Comparison of ENCODE assay signal across 10 mouse cellular contexts in the genomic region with DNA sequence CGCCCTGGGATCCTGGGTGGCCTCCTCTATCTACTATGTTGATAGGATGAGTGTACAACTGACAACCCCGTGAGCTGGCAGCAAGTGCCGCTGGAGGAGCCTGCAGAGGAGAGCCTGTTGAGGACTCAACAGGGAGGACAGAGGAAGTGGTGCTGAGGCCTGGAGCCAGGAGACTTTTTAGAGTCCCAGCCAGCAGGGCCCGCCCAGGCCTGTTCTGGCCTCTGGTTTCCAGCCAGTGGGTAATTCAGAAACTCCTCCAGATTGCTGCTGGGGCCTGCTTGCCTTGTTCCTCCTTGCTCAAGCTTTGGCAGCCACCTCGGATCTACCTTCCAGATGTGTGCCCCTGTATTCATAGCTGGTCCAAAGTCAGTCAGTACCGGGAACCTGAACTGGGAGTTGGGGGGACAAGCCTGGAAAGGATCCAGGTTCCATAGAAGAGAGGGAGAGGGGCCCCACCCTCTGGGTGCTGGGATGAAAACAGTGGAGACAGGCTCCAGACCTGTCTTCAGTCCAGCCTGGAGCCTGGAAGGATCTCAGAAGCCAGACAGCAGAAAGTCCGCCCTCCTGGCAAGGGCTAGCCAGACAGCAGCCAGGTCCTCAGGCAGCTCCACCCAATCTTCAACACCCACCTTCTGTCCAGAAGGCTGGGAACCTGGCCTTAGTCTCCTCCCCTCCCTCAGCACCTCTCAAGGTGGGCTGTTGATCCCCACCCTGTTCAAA. TPM values are rescaled to one million over a fixed set of nuclear protein-coding genes. Genes with fewer than 3 reads are reported as not detected.
DNase-seq lines count a peak whose midpoint lies in the region; ATAC-seq lines count a peak whose summit lies in the region.
"Had no signal": no experiment of that assay in that cellular context is flagged by ENCODE, and none has a peak within 500 bp of the region (broad histone marks: within the 10 kb centered on the region; RNA-seq: fewer than 3 reads in every experiment).

No protein-coding gene starts in this region.

- ATAC-seq in hindbrain, embryonic 16.5 days, result no peak
- no peak for ATAC-seq in hindbrain, embryonic 13.5 days (ENCODE audit: low FRiP score)
- no peak for ATAC-seq in embryonic facial prominence, embryonic 13.5 days (ENCODE audit: insufficient number of reproducible peaks, insufficient read depth, low FRiP score, low TSS enrichment, low read depth)

- H3K27ac ChIP-seq in hindbrain, embryonic 16.5 days (ENCODE audit: low read depth, low read length), result 0 out of 2 replicates have a peak overlapping the region, but pooled peaks have one; percentile 44
- no peak overlapping the region for H3K27ac ChIP-seq in hindbrain, embryonic 13.5 days
- H3K27ac ChIP-seq in embryonic facial prominence, embryonic 13.5 days, result peak overlapping the region; percentile 80

- peaks cover 9% of the 10 kb centered on the region; the same call in 1 of the 2 replicates for H3K4me1 ChIP-seq in hindbrain, embryonic 16.5 days (ENCODE audit: control insufficient read depth, insufficient read depth, low read depth, low read length)
- peaks cover 14% of the 10 kb centered on the region for H3K4me1 ChIP-seq in hindbrain, embryonic 13.5 days (replicated peaks)
- H3K4me1 ChIP-seq in embryonic facial prominence, embryonic 13.5 days, result peaks cover 27% of the 10 kb centered on the region

- 78% methylated on average over 7 of the region's 7 CpGs for WGBS in hindbrain, embryonic 16.5 days
- 85% methylated on average over 7 of the region's 7 CpGs for WGBS in hindbrain, embryonic 13.5 days
- WGBS in embryonic facial prominence, embryonic 13.5 days, result 71% methylated on average over 7 of the region's 7 CpGs

- intact Hi-C loops in heart, postnatal 10 days (cut with DNase I), result no loop called here

- no peak overlapping the region for H3K4me2 ChIP-seq in hindbrain, embryonic 16.5 days (ENCODE audit: low read length)
- no peak overlapping the region for H3K4me2 ChIP-seq in hindbrain, embryonic 13.5 days
- no peak overlapping the region for H3K4me2 ChIP-seq in embryonic facial prominence, embryonic 13.5 days

- no peak overlapping the region for H3K4me3 ChIP-seq in hindbrain, embryonic 16.5 days (ENCODE audit: low read length)
- H3K4me3 ChIP-seq in hindbrain, embryonic 13.5 days, result no peak overlapping the region
- H3K4me3 ChIP-seq in embryonic facial prominence, embryonic 13.5 days, result no peak overlapping the region

- peak overlapping the region; percentile 22; the same call in 1 of the 2 replicates for H3K9ac ChIP-seq in hindbrain, embryonic 16.5 days (ENCODE audit: low read depth, low read length)
- H3K9ac ChIP-seq in hindbrain, embryonic 13.5 days, result no peak overlapping the region
- H3K9ac ChIP-seq in embryonic facial prominence, embryonic 13.5 days, result peak overlapping the region; percentile 12; the same call in 1 of the 2 replicates

- no peaks in the 10 kb centered on the region for H3K9me3 ChIP-seq in hindbrain, embryonic 16.5 days (ENCODE audit: control insufficient read depth, low read length)
- H3K9me3 ChIP-seq in hindbrain, embryonic 13.5 days, result no peaks in the 10 kb centered on the region
- H3K9me3 ChIP-seq in embryonic facial prominence, embryonic 13.5 days, result no peaks in the 10 kb centered on the region
- H3K9me3 ChIP-seq: G1E had no signal

- H3K36me3 ChIP-seq in hindbrain, embryonic 16.5 days (ENCODE audit: control insufficient read depth, insufficient read depth, low read length), result no peaks in the 10 kb centered on the region
- H3K36me3 ChIP-seq in hindbrain, embryonic 13.5 days, result no peaks in the 10 kb centered on the region
- no peaks in the 10 kb centered on the region for H3K36me3 ChIP-seq in embryonic facial prominence, embryonic 13.5 days
- H3K36me3 ChIP-seq: G1E had no signal

- DNase-seq in heart, postnatal 10 days, result peak; percentile 81 to 87
- DNase-seq in lung, postnatal 25 days (ENCODE audit: low spot score), result peak; percentile 75
- DNase-seq in layer of hippocampus, adult 9-11 months, result no peak
- DNase-seq in layer of hippocampus, postnatal 25 days (ENCODE audit: extremely low spot score in 1 of 2, low spot score in 1 of 2), result no peak
- no peak for DNase-seq in retina, postnatal 1 day

- H3K27me3 ChIP-seq in hindbrain, embryonic 16.5 days (replicated peaks; ENCODE audit: control insufficient read depth, insufficient read depth, low read length), result no peaks in the 10 kb centered on the region
- no peaks in the 10 kb centered on the region for H3K27me3 ChIP-seq in hindbrain, embryonic 13.5 days
- no peaks in the 10 kb centered on the region for H3K27me3 ChIP-seq in embryonic facial prominence, embryonic 13.5 days

RNA-seq across cellular contexts. Expression of gene Lrrc74a, which starts 41.6 kb away (rescaled TPM):
- not detected in 2 replicates for polyA plus RNA-seq in hindbrain, embryonic 16.5 days (2015; fragmentation: Nextera tagmentation; extraction: Ambion mirVana)
- not detected in 2 replicates for polyA plus RNA-seq in hindbrain, embryonic 13.5 days (2015; fragmentation: Nextera tagmentation; extraction: Ambion mirVana)
- not detected in 2 replicates for polyA plus RNA-seq in embryonic facial prominence, embryonic 13.5 days (2015; fragmentation: Nextera tagmentation; extraction: Ambion mirVana)
- total RNA-seq in heart, postnatal 10 days (2021), result not detected
- not detected for total RNA-seq in layer of hippocampus, postnatal 25 days (2021)
- polyA plus RNA-seq: G1E; neural tube, embryonic 11.5 days had no signal

RNA-seq across cellular contexts. Expression of gene Angel1, which starts 49.5 kb away (rescaled TPM):
- polyA plus RNA-seq in hindbrain, embryonic 16.5 days (2015; fragmentation: Nextera tagmentation; extraction: Ambion mirVana), result 10.0 and 13.0 TPM in 2 replicates
- 12.6 TPM in 2 replicates for polyA plus RNA-seq in hindbrain, embryonic 13.5 days (2015; fragmentation: Nextera tagmentation; extraction: Ambion mirVana)
- 9.8 and 10.9 TPM in 2 replicates for polyA plus RNA-seq in embryonic facial prominence, embryonic 13.5 days (2015; fragmentation: Nextera tagmentation; extraction: Ambion mirVana)
- 1 to 10 TPM; 4.8 to 5.6 TPM for total RNA-seq in heart, postnatal 10 days (2021)
- total RNA-seq in layer of hippocampus, postnatal 25 days (2021), result 1 to 10 TPM; 4.6 to 8.0 TPM

Comparison
In these comparisons a context has a peak if more than half of its experiments do, and no peak if none do; other contexts are left out.
1. DNase-seq: peak in heart, postnatal 10 days (2 of 2) and lung, postnatal 25 days (single experiment); none in layer of hippocampus, adult 9-11 months (single experiment), layer of hippocampus, postnatal 25 days (0 of 2) and retina, postnatal 1 day (single experiment).